Mouse (Mus musculus) megakaryocyte, embryonic 14.5 days (primary cell): ENCODE measurements around the gene Lancl1. TPM values are rescaled to one million over a fixed set of nuclear protein-coding genes. Genes with fewer than 3 reads are reported as not detected.

Source experiments
- H3K27me3 ChIP-seq: replicated peaks from 2 replicates; pipeline ENCODE3; 2012; ENCODE audit warnings: inconsistent platforms
- H3K36me3 ChIP-seq: replicated peaks from 2 replicates; pipeline ENCODE3; 2012; ENCODE audit warnings: low read length, inconsistent platforms, mixed read lengths
- H3K4me1 ChIP-seq: 2 replicates; pipeline ENCODE4 v1.6.1; 2012; ENCODE audit warnings: inconsistent platforms
- H3K4me3 ChIP-seq: replicated peaks from 2 replicates; pipeline ENCODE3; 2012; ENCODE audit warnings: moderate library complexity, mild to moderate bottlenecking, inconsistent platforms
- H3K9me3 ChIP-seq: 2 replicates; pipeline ENCODE4 v1.6.1; 2012; ENCODE audit warnings: inconsistent platforms
- FLI1 ChIP-seq: IDR thresholded peaks from 2 replicates; pipeline ENCODE4 v1.6.1; 2012; ENCODE audit warnings: low read length, inconsistent platforms, mixed read lengths
- GATA1 ChIP-seq: IDR thresholded peaks from 3 replicates; pipeline ENCODE4 v1.6.1; 2012; ENCODE audit warnings: mixed read lengths, low read length, inconsistent platforms, borderline replicate concordance
- polyA plus RNA-seq: library from polyadenylated mRNA; stranded (reverse); fragments of >175 nt; gene quantifications from 2 replicates; pipeline ENCODE4 v1.2.3, GENCODE M21; 2012; ENCODE audit warnings: low replicate concordance; ENCODE audit not compliant: insufficient read depth

Gene Lancl1
- polyA plus RNA-seq, 1 experiment = 4.0 TPM

DNA sequence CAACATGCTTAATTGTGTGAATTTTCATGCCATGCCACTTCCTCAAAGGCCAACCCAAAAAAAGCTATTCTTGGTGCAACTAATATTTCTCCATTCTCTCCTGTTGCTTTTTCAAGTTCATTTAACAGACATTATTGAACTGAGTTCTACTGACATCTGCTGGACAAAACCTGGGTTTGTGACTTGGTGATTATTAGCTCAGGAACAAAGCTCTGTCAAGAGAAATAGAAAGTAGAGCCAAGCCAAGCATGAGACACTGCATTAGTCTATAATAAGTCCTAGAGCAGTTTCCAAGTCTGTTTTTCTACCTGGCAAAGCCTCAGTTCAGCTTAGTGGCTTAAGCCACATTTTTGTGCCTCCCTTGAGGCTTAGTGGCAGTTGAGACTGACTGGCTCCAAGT lies 45.9 kb downstream of the Lancl1 start:
- TF ChIP-seq GATA1 = no peak
- no peak for TF ChIP-seq FLI1
- Histone ChIP-seq H3K27me3 (no peaks in the 10 kb centered on the region), H3K36me3 (no peaks in the 10 kb centered on the region), H3K9me3 (no peaks in the 10 kb centered on the region), H3K4me1 (no peaks in the 10 kb centered on the region), H3K4me3 (no peak overlapping the region)

DNA sequence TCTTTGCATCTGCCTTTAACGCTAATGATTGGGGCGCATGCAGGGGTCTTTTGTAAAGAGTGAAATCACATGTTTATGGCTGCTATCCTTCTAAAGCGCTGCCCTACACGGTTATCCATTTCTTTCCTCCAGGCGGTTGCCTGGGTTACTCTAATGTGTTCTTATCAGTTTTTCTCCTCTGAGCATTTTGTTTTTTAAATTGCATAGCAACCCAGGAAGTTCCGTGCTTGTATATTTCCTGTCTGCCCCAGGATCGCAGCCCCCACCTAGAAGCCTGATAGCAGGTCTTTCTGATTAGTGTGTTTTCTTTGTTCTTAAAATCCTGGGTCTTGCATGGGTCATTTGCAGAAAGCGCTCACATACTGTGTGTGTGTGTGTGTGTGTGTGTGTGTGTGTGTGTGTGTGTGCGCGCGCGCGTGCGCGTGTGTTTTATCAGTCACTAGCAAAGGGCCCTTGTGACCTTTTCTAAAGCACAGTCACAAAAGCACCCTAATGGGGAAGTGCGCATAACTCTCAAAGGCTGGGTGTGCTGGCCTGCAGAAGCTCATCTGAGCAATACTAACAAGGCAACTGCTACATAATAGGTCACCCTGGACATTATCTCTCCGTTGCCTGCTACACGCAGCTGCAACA lies 51.0 kb downstream of the Lancl1 start:
- H3K4me3 ChIP-seq = no peak overlapping the region
- H3K27me3 ChIP-seq = no peaks in the 10 kb centered on the region
- H3K4me1 ChIP-seq = no peaks in the 10 kb centered on the region
- H3K36me3 ChIP-seq = no peaks in the 10 kb centered on the region
- TF ChIP-seq FLI1 (no peak), GATA1 (no peak)
- no peaks in the 10 kb centered on the region for H3K9me3 ChIP-seq

DNA sequence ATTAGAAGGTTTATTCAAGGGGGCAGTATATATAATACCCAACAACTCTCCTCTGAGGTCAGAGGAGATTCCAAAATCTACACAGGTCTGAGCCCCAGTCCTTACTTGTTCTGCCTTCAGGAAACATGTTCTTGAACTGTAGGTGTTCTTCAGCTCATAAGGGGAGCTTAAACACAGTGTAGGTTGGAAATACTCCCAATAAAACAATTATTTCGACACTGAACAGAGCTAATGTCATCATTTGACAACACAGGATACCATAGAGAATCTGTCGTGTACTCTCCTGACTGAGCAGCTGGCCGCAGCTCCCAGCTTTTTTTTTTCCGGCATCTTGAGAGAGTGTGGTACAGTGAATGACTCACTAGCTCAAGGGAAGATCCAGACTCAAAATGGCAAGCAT lies 52.8 kb downstream of the Lancl1 start:
- H3K27me3 ChIP-seq = no peaks in the 10 kb centered on the region
- no peaks in the 10 kb centered on the region for H3K9me3 ChIP-seq
- no peaks in the 10 kb centered on the region for H3K36me3 ChIP-seq
- H3K4me1 ChIP-seq = no peaks in the 10 kb centered on the region
- TF ChIP-seq FLI1 (no peak), GATA1 (no peak)
- no peak overlapping the region for H3K4me3 ChIP-seq

DNA sequence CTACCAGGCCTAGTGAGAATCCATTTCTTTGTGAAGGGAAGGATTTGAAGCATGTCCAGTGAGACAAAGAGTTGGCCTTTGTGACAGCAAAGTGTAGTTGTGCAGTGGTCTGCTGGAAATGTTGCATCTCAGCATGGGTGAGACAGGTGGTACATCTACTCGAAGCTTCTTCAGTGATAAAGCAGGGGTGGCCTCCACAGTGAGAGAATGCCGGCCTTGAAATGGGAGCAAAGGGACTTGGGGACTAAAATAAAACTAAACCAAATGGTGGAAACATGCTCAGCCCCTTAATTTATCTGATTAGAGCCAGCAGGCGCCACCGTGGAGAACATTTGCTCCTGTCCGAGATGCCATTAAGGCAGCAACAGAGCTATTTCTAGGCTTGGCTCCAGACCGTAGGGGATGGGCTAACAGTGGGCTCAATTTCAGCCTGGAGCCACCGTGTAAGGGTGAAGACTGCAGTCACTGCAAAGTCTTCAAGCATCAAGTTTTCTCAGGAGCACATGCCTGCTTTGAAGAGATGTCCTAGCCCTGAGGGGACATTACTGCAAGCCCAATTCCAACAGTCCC lies 53.5 kb downstream of the Lancl1 start:
- H3K4me1 ChIP-seq = no peaks in the 10 kb centered on the region
- no peaks in the 10 kb centered on the region for H3K36me3 ChIP-seq
- H3K9me3 ChIP-seq = no peaks in the 10 kb centered on the region
- TF ChIP-seq GATA1 = no peak
- TF ChIP-seq FLI1 = no peak
- no peaks in the 10 kb centered on the region for H3K27me3 ChIP-seq
- H3K4me3 ChIP-seq = no peak overlapping the region

DNA sequence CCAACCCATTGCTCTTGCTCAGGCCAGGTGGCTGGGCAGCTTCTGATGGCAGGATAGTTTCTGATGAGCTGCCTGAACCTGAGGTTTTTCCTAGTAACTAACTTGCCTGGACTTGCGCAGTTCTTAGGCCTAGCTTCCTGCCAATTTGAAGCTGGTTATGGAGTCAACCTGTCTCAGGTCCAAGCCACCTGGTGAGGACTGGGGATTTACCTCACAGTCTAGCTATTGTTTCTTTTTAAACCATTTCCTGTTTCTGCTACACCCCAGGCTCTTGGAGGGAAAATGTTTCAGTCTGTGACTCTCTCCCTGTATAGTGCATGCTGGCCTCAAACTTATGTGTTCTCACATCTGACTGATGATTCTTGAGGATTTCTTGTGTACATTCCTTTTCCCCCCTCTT lies 58.5 kb downstream of the Lancl1 start:
- TF ChIP-seq GATA1 (no peak), FLI1 (no peak)
- H3K4me3 ChIP-seq = no peak overlapping the region
- no peaks in the 10 kb centered on the region for H3K4me1 ChIP-seq
- H3K27me3 ChIP-seq = no peaks in the 10 kb centered on the region
- no peaks in the 10 kb centered on the region for H3K9me3 ChIP-seq
- H3K36me3 ChIP-seq = no peaks in the 10 kb centered on the region

DNA sequence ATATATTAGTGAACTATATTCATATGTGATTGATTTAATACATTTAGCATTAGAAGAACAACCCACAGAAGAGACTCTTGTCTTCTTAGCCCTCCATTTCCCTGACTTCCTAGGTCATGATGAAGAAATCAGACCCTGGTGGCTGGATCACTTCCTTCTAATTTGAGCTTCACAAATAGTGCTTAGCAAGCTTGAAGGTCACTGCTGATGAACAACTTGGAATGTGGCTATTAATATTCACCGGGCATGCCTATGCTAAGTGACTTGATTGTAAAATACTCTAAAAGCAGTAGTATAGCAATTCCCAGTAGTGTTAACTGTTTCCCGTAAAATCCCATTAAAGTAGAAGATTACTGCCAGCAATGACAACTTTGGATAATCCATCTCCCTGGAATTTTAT lies 63.2 kb downstream of the Lancl1 start:
- no peak overlapping the region for H3K4me3 ChIP-seq
- no peaks in the 10 kb centered on the region for H3K4me1 ChIP-seq
- TF ChIP-seq GATA1 = no peak
- TF ChIP-seq FLI1 = no peak
- H3K9me3 ChIP-seq = no peaks in the 10 kb centered on the region
- no peaks in the 10 kb centered on the region for H3K36me3 ChIP-seq
- no peaks in the 10 kb centered on the region for H3K27me3 ChIP-seq

GRCm38 (mm10) chr1:66964857-66965256 lies 73.8 kb downstream of the Lancl1 start:
- Histone ChIP-seq H3K9me3 (no peaks in the 10 kb centered on the region), H3K27me3 (no peaks in the 10 kb centered on the region), H3K4me3 (no peak overlapping the region), H3K36me3 (no peaks in the 10 kb centered on the region), H3K4me1 (no peaks in the 10 kb centered on the region)
- TF ChIP-seq GATA1 (no peak), FLI1 (no peak)

- peaks cover 3% of the 10 kb centered on the region; the same call in 1 of the 2 replicates for H3K9me3 ChIP-seq
- no peaks in the 10 kb centered on the region for H3K36me3 ChIP-seq
- H3K4me3 ChIP-seq = no peak overlapping the region
- TF ChIP-seq FLI1 (no peak), GATA1 (no peak)
- no peaks in the 10 kb centered on the region for H3K27me3 ChIP-seq
- no peaks in the 10 kb centered on the region for H3K4me1 ChIP-seq
These were observed 78.0 kb downstream of the Lancl1 start for GRCm38 (mm10) chr1:66960536-66961243.

DNA sequence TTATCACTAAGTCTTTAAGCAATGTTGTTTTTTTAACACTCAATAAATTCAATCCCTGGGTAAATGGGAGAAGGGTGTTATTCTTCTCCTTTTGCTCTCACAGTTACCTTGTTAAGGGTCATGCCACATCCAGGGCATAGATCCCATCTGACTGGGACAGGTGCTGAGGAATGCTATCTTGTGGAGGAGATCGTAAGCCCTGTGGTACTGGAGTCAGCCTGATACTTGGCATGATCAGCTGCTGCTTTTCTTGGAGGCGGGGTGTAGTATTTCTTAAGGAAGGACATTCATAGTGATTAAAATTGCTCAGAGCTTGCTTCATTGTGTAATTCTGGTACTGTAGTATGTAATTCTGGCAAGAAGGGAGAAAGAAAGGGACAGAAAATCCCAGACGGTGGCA lies 81.3 kb downstream of the Lancl1 start:
- H3K4me3 ChIP-seq = no peak overlapping the region
- TF ChIP-seq FLI1 (no peak), GATA1 (no peak)
- H3K4me1 ChIP-seq = no peaks in the 10 kb centered on the region
- no peaks in the 10 kb centered on the region for H3K36me3 ChIP-seq
- H3K9me3 ChIP-seq = peaks cover 3% of the 10 kb centered on the region; the same call in 1 of the 2 replicates
- H3K27me3 ChIP-seq = no peaks in the 10 kb centered on the region

DNA sequence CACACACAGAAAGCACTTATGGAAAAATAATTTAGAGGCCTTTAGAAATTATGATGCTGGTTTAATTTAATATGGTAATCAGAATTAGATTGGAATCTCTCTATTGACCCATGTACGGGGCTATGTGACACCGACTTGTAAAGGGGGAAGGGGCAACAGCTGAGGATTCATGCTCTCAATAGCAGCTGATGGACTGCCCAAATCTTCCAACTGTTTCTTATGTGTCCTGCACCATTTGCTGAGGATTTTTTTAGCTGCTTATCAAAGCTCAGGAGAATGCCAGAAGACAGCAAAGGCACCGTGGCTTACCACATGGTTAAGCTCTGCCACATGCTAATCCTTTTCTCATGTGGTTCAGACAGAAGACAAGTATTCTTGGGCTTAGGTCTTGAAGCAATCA lies 87.6 kb downstream of the Lancl1 start:
- Histone ChIP-seq H3K27me3 (no peaks in the 10 kb centered on the region), H3K4me3 (no peak overlapping the region), H3K4me1 (no peaks in the 10 kb centered on the region), H3K9me3 (no peaks in the 10 kb centered on the region), H3K36me3 (no peaks in the 10 kb centered on the region)
- no peak for TF ChIP-seq FLI1
- no peak for TF ChIP-seq GATA1

Other genes starting within 250 kb of the Lancl1 start
- gene Kansl1l, start 221.3 kb downstream of the Lancl1 start, polyA plus RNA-seq = 0.27 TPM in 1 of 2 replicates, not detected in the other
- 1.5 and 3.2 TPM in 2 replicates for gene Acadl, start 175.6 kb downstream of the Lancl1 start, polyA plus RNA-seq
- gene Myl1, start 93.5 kb downstream of the Lancl1 start, polyA plus RNA-seq = 0.15 TPM in 1 of 2 replicates, not detected in the other
- gene Cps1, start 84.2 kb upstream of the Lancl1 start, polyA plus RNA-seq = 0.68 TPM in 1 of 2 replicates, not detected in the other